Mouse (Mus musculus): ENCODE measurements around the gene Fam117b. TPM values are rescaled to one million over a fixed set of nuclear protein-coding genes. Genes with fewer than 3 reads are reported as not detected.

Fam117b gene
- total and polyA plus RNA-seq, 3 experiments = 5.2 to 24.6 (median 10.6) TPM

GRCm38 (mm10) chr1:59897147-59897798 lies 15.5 kb upstream of the Fam117b start:
- 70% methylated on average over 5 of the region's 5 CpGs for WGBS
- TF ChIP-seq EP300 (IDR thresholded peaks at IDR 0.05; ENCODE audit: insufficient read depth, low read depth, low read length) (no peak), POLR2A (IDR thresholded peaks at IDR 0.05; ENCODE audit: insufficient read depth, low read depth, low read length) (no peak), CTCF (IDR thresholded peaks at IDR 0.05) (no peak)
- peaks cover 2% of the 10 kb centered on the region; the same call in 1 of the 2 replicates for H3K36me3 ChIP-seq (ENCODE audit: control insufficient read depth, insufficient read depth, low read length)

GRCm38 (mm10) chr1:59899679-59900078 lies 13.1 kb upstream of the Fam117b start:
- H3K9ac ChIP-seq (ENCODE audit: low read depth, low read length) = no peak overlapping the region
- H3K4me1 ChIP-seq (ENCODE audit: control insufficient read depth, insufficient read depth, low read length) = peaks cover 19% of the 10 kb centered on the region
- no peak overlapping the region for H3K4me3 ChIP-seq
- 63% methylated on average over 2 of the region's 2 CpGs for WGBS
- H3K36me3 ChIP-seq (ENCODE audit: control insufficient read depth, insufficient read depth, low read length) = peaks cover 2% of the 10 kb centered on the region; the same call in 1 of the 2 replicates
- intact Hi-C loops (cut with DNase I) = no loop called here
- no peaks in the 10 kb centered on the region for H3K79me2 ChIP-seq (replicated peaks; ENCODE audit: control insufficient read depth, insufficient read depth, low read length)
- TF ChIP-seq EP300 (IDR thresholded peaks at IDR 0.05; ENCODE audit: insufficient read depth, low read depth, low read length) (no peak), CTCF (IDR thresholded peaks at IDR 0.05) (no peak), POLR2A (IDR thresholded peaks at IDR 0.05; ENCODE audit: insufficient read depth, low read depth, low read length) (no peak)
- peak in 1 of 2 experiments; percentile 12 for DNase-seq
- 0 out of 2 replicates have a peak overlapping the region, but pooled peaks have one; percentile 5 for H3K27ac ChIP-seq
- no peaks in the 10 kb centered on the region for H3K27me3 ChIP-seq (ENCODE audit: control insufficient read depth, insufficient read depth, low read length)

More at GRCm38 (mm10) chr1:59897147-59897798, 15.5 kb upstream of the Fam117b start:
- no peaks in the 10 kb centered on the region for H3K27me3 ChIP-seq (ENCODE audit: control insufficient read depth, insufficient read depth, low read length)
- no peak for DNase-seq
- no peak overlapping the region for H3K4me3 ChIP-seq
- no peak overlapping the region for H3K27ac ChIP-seq
- peaks cover 13% of the 10 kb centered on the region for H3K4me1 ChIP-seq (ENCODE audit: control insufficient read depth, insufficient read depth, low read length)
- no peak overlapping the region for H3K9ac ChIP-seq (ENCODE audit: low read depth, low read length)
- intact Hi-C loops (cut with DNase I) = no loop called here
- H3K79me2 ChIP-seq (replicated peaks; ENCODE audit: control insufficient read depth, insufficient read depth, low read length) = no peaks in the 10 kb centered on the region

GRCm38 (mm10) chr1:59901082-59901876 lies 11.5 kb upstream of the Fam117b start:
- Histone ChIP-seq H3K27me3 (ENCODE audit: control insufficient read depth, insufficient read depth, low read length) (no peaks in the 10 kb centered on the region), H3K4me1 (ENCODE audit: control insufficient read depth, insufficient read depth, low read length) (peaks cover 13% of the 10 kb centered on the region), H3K4me3 (no peak overlapping the region), H3K9ac (ENCODE audit: low read depth, low read length) (no peak overlapping the region), H3K36me3 (ENCODE audit: control insufficient read depth, insufficient read depth, low read length) (peaks cover 2% of the 10 kb centered on the region; the same call in 1 of the 2 replicates), H3K79me2 (replicated peaks; ENCODE audit: control insufficient read depth, insufficient read depth, low read length) (no peaks in the 10 kb centered on the region), H3K27ac (peak overlapping the region; percentile 86)
- 87% methylated on average over 5 of the region's 5 CpGs for WGBS
- intact Hi-C loops (cut with DNase I) = no loop called here
- TF ChIP-seq POLR2A (IDR thresholded peaks at IDR 0.05; ENCODE audit: insufficient read depth, low read depth, low read length) (no peak), EP300 (IDR thresholded peaks at IDR 0.05; ENCODE audit: insufficient read depth, low read depth, low read length) (no peak), CTCF (IDR thresholded peaks at IDR 0.05) (no peak)
- no peak for DNase-seq

GRCm38 (mm10) chr1:59902634-59903033 lies 10.2 kb upstream of the Fam117b start:
- no peaks in the 10 kb centered on the region for H3K79me2 ChIP-seq (replicated peaks; ENCODE audit: control insufficient read depth, insufficient read depth, low read length)
- 33% methylated on average over 3 of the region's 3 CpGs for WGBS
- peak overlapping the region; percentile 86 for H3K27ac ChIP-seq
- H3K4me1 ChIP-seq (ENCODE audit: control insufficient read depth, insufficient read depth, low read length) = peaks cover 16% of the 10 kb centered on the region
- peak; percentile 98 for TF ChIP-seq EP300 (IDR thresholded peaks at IDR 0.05; ENCODE audit: insufficient read depth, low read depth, low read length)
- no peak for TF ChIP-seq CTCF (IDR thresholded peaks at IDR 0.05)
- peak; percentile 41; the same call in 1 of the 2 replicates for TF ChIP-seq POLR2A (IDR thresholded peaks at IDR 0.05; ENCODE audit: insufficient read depth, low read depth, low read length)
- no peak overlapping the region; the same call in 1 of the 2 replicates for H3K4me3 ChIP-seq
- intact Hi-C loops (cut with DNase I) = no loop called here
- peaks cover 2% of the 10 kb centered on the region; the same call in 1 of the 2 replicates for H3K36me3 ChIP-seq (ENCODE audit: control insufficient read depth, insufficient read depth, low read length)
- no peaks in the 10 kb centered on the region for H3K27me3 ChIP-seq (ENCODE audit: control insufficient read depth, insufficient read depth, low read length)
- no peak overlapping the region for H3K9ac ChIP-seq (ENCODE audit: low read depth, low read length)
- peak in 1 of 2 experiments; percentile 58 for DNase-seq

GRCm38 (mm10) chr1:59904630-59905295 lies 8.0 kb upstream of the Fam117b start:
- Histone ChIP-seq H3K4me3 (no peak overlapping the region), H3K36me3 (ENCODE audit: control insufficient read depth, insufficient read depth, low read length) (peaks cover 4% of the 10 kb centered on the region; the same call in 1 of the 2 replicates), H3K9ac (ENCODE audit: low read depth, low read length) (no peak overlapping the region), H3K27ac (no peak overlapping the region), H3K4me1 (ENCODE audit: control insufficient read depth, insufficient read depth, low read length) (peaks cover 15% of the 10 kb centered on the region), H3K79me2 (replicated peaks; ENCODE audit: control insufficient read depth, insufficient read depth, low read length) (no peaks in the 10 kb centered on the region), H3K27me3 (ENCODE audit: control insufficient read depth, insufficient read depth, low read length) (no peaks in the 10 kb centered on the region)
- no peak for DNase-seq
- TF ChIP-seq CTCF (IDR thresholded peaks at IDR 0.05) (no peak), POLR2A (IDR thresholded peaks at IDR 0.05; ENCODE audit: insufficient read depth, low read depth, low read length) (no peak), EP300 (IDR thresholded peaks at IDR 0.05; ENCODE audit: insufficient read depth, low read depth, low read length) (no peak)
- WGBS = 96% methylated on average over 6 of the region's 6 CpGs
- intact Hi-C loops (cut with DNase I) = no loop called here
